9 mouse cellular contexts compared by ENCODE assay signal in genomic region chr10:20204696-20205431, GRCm38 (mm10). TPM values are rescaled to one million over a fixed set of nuclear protein-coding genes. Genes with fewer than 3 reads are reported as not detected.
DNase-seq lines count a peak whose midpoint lies in the region; ATAC-seq and TF ChIP-seq lines count a peak whose summit lies in the region.
"Had no signal": no experiment of that assay in that cellular context is flagged by ENCODE, and none has a peak within 500 bp of the region (broad histone marks: within the 10 kb centered on the region; RNA-seq: fewer than 3 reads in every experiment).

No protein-coding gene starts in this region.

- no peaks in the 10 kb centered on the region for H3K36me3 ChIP-seq in heart, adult 2 months (ENCODE audit: control insufficient read depth, insufficient read depth, low read length)
- no peaks in the 10 kb centered on the region for H3K36me3 ChIP-seq in neural tube, embryonic 12.5 days
- H3K36me3 ChIP-seq: limb, embryonic 12.5 days had no signal

- H3K4me3 ChIP-seq in heart, adult 2 months = no peak overlapping the region
- H3K4me3 ChIP-seq in neural tube, embryonic 12.5 days = no peak overlapping the region
- H3K4me3 ChIP-seq: limb, embryonic 12.5 days had no signal

- WGBS in heart, adult 2 months = 65% methylated on average over 20 of the region's 20 CpGs
- 30% methylated on average over 20 of the region's 20 CpGs for WGBS in neural tube, embryonic 12.5 days

- H3K4me1 ChIP-seq in heart, adult 2 months (ENCODE audit: control insufficient read depth, insufficient read depth, low read length) = no peaks in the 10 kb centered on the region
- peaks cover 6% of the 10 kb centered on the region; the same call in 1 of the 2 replicates for H3K4me1 ChIP-seq in neural tube, embryonic 12.5 days
- H3K4me1 ChIP-seq: limb, embryonic 12.5 days had no signal

- H3K79me2 ChIP-seq in heart, adult 2 months (replicated peaks; ENCODE audit: control insufficient read depth, insufficient read depth, low read length) = no peaks in the 10 kb centered on the region

- TF ChIP-seq CTCF in heart, adult 2 months (IDR thresholded peaks at IDR 0.05) = no peak

- H3K9me3 ChIP-seq in neural tube, embryonic 12.5 days = no peaks in the 10 kb centered on the region
- H3K9me3 ChIP-seq: limb, embryonic 12.5 days had no signal

- peak overlapping the region; percentile 10 for H3K4me2 ChIP-seq in neural tube, embryonic 12.5 days (replicated peaks)
- H3K4me2 ChIP-seq: limb, embryonic 12.5 days had no signal

- intact Hi-C loops in heart, adult 2 months (cut with DNase I) = no loop called here

- no peaks in the 10 kb centered on the region for H3K27me3 ChIP-seq in heart, adult 2 months (ENCODE audit: control insufficient read depth, insufficient read depth, low read length)
- H3K27me3 ChIP-seq in neural tube, embryonic 12.5 days (replicated peaks) = no peaks in the 10 kb centered on the region
- H3K27me3 ChIP-seq: limb, embryonic 12.5 days had no signal

- no peak overlapping the region for H3K27ac ChIP-seq in heart, adult 2 months
- H3K27ac ChIP-seq in neural tube, embryonic 12.5 days = no peak overlapping the region
- H3K27ac ChIP-seq: limb, embryonic 12.5 days had no signal

- no peak overlapping the region for H3K9ac ChIP-seq in heart, adult 2 months (ENCODE audit: low read depth, low read length)
- no peak overlapping the region for H3K9ac ChIP-seq in neural tube, embryonic 12.5 days
- H3K9ac ChIP-seq: limb, embryonic 12.5 days had no signal

- no peak for TF ChIP-seq POLR2A in heart, adult 2 months (IDR thresholded peaks at IDR 0.05; ENCODE audit: insufficient read depth, low read depth, low read length)

- no peak for TF ChIP-seq EP300 in heart, adult 2 months (IDR thresholded peaks at IDR 0.05; ENCODE audit: insufficient read depth, low read depth, low read length)

- DNase-seq in heart, adult 11 months = peak; percentile 64
- DNase-seq in heart, adult 2 months = no peak
- peak; percentile 64 for DNase-seq in kidney, adult 18-20 months
- no peak for DNase-seq in cerebellum, postnatal 14 days
- DNase-seq in adrenal gland, adult (ENCODE audit: inconsistent age in 2 of 2, low spot score in 1 of 2) = no peak

- ATAC-seq in activated CD4-positive, CD25-positive, alpha-beta regulatory T cell, adult 4 months = peak; percentile 65
- ATAC-seq in neural tube, embryonic 12.5 days (ENCODE audit: low FRiP score, low read depth) = peak; percentile 23; the same call in 1 of the 2 replicates
- ATAC-seq in monocyte, adult 5-6 weeks (replicated peaks; ENCODE audit: insufficient number of reproducible peaks, low FRiP score, low TSS enrichment, poor library complexity, severe bottlenecking) = no peak

RNA-seq across cellular contexts. Expression of gene Map7, which starts 56.6 kb away (rescaled TPM):
- total RNA-seq in heart, adult 2 months (2021) = 10 to 100 TPM; 17.9 to 19.3 TPM
- polyA plus RNA-seq in heart, adult 2 months (2012; rRNA removed) = 5.8 and 6.6 TPM in 2 replicates
- polyA plus RNA-seq in activated CD4-positive, CD25-positive, alpha-beta regulatory T cell, adult 4 months (2017; shearing (Covaris generic)) = 1 to 10 TPM; 4.8 to 5.2 TPM
- polyA plus RNA-seq in neural tube, embryonic 12.5 days (2016; fragmentation: Nextera tagmentation; extraction: Ambion mirVana) = 7.8 and 9.3 TPM in 2 replicates
- total RNA-seq in monocyte, adult 5-6 weeks (2017) = 1.4 to 3.3 TPM (median 1.6 TPM) in 3 replicates

Comparison
In these comparisons a context has a peak if more than half of its experiments do, and no peak if none do; other contexts are left out.
1. DNase-seq: peak in heart, adult 11 months (single experiment) and kidney, adult 18-20 months (single experiment); none in heart, adult 2 months (0 of 2), cerebellum, postnatal 14 days (0 of 2) and adrenal gland, adult (0 of 2).